Mouse (Mus musculus) macrophage (primary cell): Measurements from ENCODE around the gene Tmem30c. TPM values are rescaled to one million over a fixed set of nuclear protein-coding genes. Genes with fewer than 3 reads are reported as not detected.

Experiments used
- H3K27ac ChIP-seq: fragments of 350-480 bp; formaldehyde crosslinking; 2 replicates; pipeline ENCODE4 v1.9.0; 2021
- H3K36me3 ChIP-seq: fragments of 350-480 bp; formaldehyde crosslinking; 2 replicates; pipeline ENCODE4 v1.9.0; 2021; ENCODE audit errors: inconsistent target
- H3K4me3 ChIP-seq: fragments of 350-480 bp; formaldehyde crosslinking; 2 replicates; pipeline ENCODE4 v1.9.0; 2021; ENCODE audit errors: inconsistent target
- H3K79me2 ChIP-seq: fragments of 350-480 bp; formaldehyde crosslinking; 2 replicates; pipeline ENCODE4 v1.9.0; 2021; ENCODE audit errors: inconsistent target
- WGBS: methylation state at CpG from one replicate; pipeline ENCODE4 v1.1.7; 2026; ENCODE audit warnings: inconsistent platforms; ENCODE audit not compliant: missing documents; 5-methylcytosine and 5-hydroxymethylcytosine counted together
- polyA plus RNA-seq: library from polyadenylated mRNA; stranded (reverse); fragments of 250-400 nt; gene quantifications from 3 replicates; pipeline ENCODE4 v1.2.4, GENCODE M21; 2018; ENCODE audit warnings: inconsistent platforms
- total RNA-seq, 78 experiments: library from RNA; depleted of rRNA; stranded (reverse); fragments of 250-400 nt; gene quantifications; 1 replicate in 9 of 78; 2 replicates in 24 of 78; 3 replicates in 43 of 78; 4 replicates in 2 of 78; pipeline ENCODE4 v1.2.4; 2018; ENCODE audit warnings: inconsistent platforms in 56 of 78

The Tmem30c gene
- total RNA-seq (2018; cell fraction: chromatin; rRNA removed): under 1 TPM in 2 of 26 experiments, not detected in 24; 0.31 to 0.37 TPM
- not detected for total RNA-seq (2018; cell fraction: cytosol; rRNA removed)
- total RNA-seq (2018; cell fraction: nucleus; rRNA removed): under 1 TPM in 2 of 26 experiments, not detected in 24; 0.21 to 0.41 TPM
- polyA plus RNA-seq: not detected in 3 replicates

DNA sequence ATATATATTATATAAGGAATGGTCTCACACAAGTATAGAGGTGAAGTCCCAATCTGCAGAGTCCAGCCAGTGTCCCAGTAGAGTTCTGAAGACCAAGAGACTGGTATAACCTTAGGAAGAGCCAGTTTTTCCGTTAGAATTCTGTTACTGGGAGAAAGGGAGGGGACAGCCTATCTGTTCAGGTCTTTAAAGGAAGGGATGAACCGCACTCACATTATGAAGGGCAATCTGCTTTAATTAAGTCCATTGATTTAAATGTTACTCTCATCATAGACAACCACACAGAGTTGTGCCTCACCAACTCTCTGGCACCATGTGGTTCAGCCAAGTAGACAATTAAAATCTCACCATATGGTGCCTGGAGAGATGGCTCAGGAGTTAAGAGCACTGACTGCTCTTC, at the start of gene Tmem30c:
Tmem30c (minus strand) TSS at position 101 of the 400 bp plus-strand sequence.
- H3K79me2 ChIP-seq: no peaks in the 10 kb centered on the region
- WGBS: 91% methylated on average over 2 of the region's 2 CpGs

DNA sequence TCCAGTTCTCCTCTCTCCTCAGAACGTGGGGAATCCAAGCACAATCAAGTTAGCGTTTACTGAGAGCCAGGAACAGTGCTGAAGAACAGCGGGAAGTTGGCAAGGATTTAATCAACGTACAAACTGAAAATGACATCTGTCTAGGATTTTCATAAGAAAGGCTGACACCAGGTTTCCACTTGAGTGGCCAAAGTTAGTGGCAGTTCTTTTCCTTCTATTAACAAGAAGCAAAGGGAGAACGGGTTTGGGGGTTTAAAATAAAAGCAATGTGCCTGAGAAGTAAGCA, 47.9 kb upstream of the Tmem30c start:
- no peak overlapping the region for H3K27ac ChIP-seq
- H3K79me2 ChIP-seq: no peaks in the 10 kb centered on the region
- no peaks in the 10 kb centered on the region for H3K36me3 ChIP-seq
- H3K4me3 ChIP-seq: no peak overlapping the region
- 94% methylated on average over 5 of the region's 5 CpGs for WGBS

More for the DNA sequence above, at the start of gene Tmem30c:
- Histone ChIP-seq H3K27ac (no peak within 1 kb of the TSS), H3K36me3 (no peaks in the 10 kb centered on the region), H3K4me3 (no peak within 1 kb of the TSS)

DNA sequence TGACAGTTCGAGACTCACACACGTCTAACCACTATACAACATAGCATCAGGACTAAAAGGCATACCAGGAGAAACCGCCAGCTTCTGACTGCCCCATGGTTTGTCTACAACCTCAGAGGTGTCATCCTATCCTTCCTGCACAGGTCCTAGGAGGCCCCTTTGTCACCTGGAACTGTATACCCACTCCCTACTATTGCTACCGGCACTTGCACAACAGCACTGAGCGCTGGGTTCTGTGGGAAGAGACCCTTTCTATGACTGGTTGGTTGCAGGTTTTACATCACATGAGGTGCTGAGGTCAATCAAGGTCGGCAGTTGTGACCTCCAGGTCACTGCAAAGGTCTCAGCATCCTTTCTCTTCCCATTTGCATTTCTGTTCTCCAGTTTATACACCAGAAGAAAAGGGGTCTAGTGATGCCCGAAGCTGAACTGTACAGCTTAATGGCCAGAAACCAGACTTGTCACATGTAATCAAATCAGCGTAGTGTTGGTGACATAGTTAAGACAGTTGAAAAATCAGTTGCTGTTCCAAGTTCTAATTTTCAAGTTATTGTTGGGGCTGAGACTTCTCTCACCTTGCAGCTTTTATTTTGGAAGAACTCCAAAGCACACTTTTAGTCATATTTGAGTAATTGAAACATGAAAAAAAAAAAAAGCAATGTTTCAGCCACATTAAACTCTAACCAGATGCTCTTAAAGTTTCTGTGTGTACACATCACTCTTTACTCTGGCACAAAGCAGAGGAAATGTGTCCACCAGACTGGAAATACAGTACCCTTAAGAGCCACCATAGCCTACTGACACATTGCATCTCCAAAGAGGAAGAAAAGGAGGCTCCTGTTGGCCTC, 47.3 kb upstream of the Tmem30c start:
- WGBS: 95% methylated on average over 8 of the region's 8 CpGs
- Histone ChIP-seq H3K27ac (no peak overlapping the region), H3K36me3 (no peaks in the 10 kb centered on the region), H3K79me2 (no peaks in the 10 kb centered on the region), H3K4me3 (no peak overlapping the region)

DNA sequence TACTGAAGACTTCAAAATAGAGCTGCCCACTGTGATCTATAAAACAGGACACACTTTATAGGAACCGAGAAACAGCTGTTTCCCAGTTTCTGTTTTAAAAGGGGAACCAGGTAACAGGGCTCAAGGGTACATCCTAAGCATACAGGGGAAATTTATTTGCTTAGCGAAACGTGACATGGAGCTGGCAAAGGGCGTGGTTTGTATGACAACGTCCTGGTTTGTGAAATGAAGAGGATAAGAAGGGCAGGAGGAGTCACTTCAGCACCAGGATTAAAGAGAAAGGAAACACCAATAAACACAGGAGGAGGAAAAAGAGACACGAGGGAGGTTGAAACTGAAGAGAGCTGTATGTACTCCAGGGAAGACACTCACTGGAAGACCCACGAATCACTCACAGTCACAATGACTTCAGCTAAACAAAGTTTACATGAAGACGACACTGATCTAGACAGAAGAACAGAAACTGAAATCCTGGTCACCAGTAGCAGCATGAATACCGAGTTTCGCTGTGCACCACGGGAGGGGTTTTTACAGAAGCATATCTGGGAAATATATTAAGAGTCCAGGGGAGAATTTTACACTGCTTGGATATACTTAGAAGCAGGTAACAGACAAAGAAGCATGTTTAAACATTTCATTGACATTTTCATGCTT, 44.2 kb upstream of the Tmem30c start:
- Histone ChIP-seq H3K79me2 (no peaks in the 10 kb centered on the region), H3K4me3 (peak overlapping the region; percentile 32), H3K36me3 (no peaks in the 10 kb centered on the region), H3K27ac (peak overlapping the region; percentile 57)
- WGBS: 3% methylated on average over 11 of the region's 11 CpGs

DNA sequence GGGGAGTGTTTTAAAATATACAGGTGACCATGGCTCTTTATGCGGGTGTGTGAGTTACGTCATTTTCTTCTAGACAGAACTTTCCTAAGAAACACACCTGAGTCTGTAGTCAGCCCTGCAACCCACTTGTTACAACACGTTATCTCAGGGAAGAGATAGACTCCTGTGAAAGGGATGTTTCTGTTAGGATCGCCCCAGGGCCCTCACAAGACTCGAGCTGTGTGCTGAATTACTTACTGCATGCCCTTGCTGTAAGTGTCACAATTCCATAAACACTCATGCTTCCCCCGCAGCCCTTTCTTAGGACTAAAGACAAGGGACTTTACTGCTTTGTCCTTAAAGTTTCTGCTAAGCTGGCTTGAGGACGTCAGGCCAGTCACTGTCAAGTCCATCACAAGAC, 39.6 kb upstream of the Tmem30c start:
- 90% methylated on average over 7 of the region's 7 CpGs for WGBS
- H3K79me2 ChIP-seq: no peaks in the 10 kb centered on the region
- no peak overlapping the region for H3K4me3 ChIP-seq

DNA sequence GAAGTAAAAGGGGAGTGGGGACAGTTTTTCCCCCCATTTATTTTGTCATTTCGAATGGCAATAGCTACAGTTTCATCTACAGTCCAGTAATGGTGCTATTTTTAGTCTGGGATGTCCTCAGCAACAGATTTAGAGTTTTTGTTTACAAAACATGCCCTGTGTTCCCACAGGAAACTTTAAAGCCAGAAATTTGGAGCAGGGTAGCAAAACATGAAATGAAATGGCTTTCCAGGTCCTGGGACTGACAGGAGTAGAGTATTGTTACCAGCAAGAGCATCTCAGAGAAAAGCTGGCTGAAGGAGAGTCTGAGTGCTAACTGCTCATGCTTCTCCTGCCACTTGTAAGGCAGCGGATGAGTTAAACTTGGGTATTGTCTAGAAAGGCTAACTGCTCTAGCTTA, 37.4 kb upstream of the Tmem30c start:
- H3K4me3 ChIP-seq: no peak overlapping the region
- no peak overlapping the region for H3K27ac ChIP-seq
- 91% methylated on average over 2 of the region's 2 CpGs for WGBS

More for the DNA sequence above, 39.6 kb upstream of the Tmem30c start:
- Histone ChIP-seq H3K36me3 (no peaks in the 10 kb centered on the region), H3K27ac (no peak overlapping the region)

DNA sequence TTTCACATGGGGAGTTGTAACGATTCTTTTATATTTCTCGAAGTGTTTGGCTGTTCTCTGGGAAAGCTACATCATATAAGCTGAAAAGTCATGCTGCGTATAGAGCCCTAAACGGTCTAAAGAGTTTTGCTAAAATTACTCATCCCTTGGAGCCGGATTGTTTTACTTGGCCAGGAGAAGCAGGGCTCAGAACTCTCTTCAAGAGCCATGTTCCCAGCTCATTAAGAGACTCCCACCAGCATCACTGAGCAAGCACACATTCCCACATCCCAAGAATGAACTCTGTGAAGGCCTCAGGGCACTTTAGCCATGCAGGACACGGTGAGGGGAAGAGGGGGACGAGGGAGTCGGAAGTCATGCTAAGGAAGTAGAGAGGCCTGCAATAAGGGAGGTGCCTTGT, 36.4 kb upstream of the Tmem30c start:
- 44% methylated on average over 8 of the region's 8 CpGs for WGBS
- Histone ChIP-seq H3K27ac (no peak overlapping the region), H3K36me3 (no peaks in the 10 kb centered on the region), H3K4me3 (no peak overlapping the region), H3K79me2 (no peaks in the 10 kb centered on the region)

More for the DNA sequence above, 37.4 kb upstream of the Tmem30c start:
- Histone ChIP-seq H3K36me3 (no peaks in the 10 kb centered on the region), H3K79me2 (no peaks in the 10 kb centered on the region)

DNA sequence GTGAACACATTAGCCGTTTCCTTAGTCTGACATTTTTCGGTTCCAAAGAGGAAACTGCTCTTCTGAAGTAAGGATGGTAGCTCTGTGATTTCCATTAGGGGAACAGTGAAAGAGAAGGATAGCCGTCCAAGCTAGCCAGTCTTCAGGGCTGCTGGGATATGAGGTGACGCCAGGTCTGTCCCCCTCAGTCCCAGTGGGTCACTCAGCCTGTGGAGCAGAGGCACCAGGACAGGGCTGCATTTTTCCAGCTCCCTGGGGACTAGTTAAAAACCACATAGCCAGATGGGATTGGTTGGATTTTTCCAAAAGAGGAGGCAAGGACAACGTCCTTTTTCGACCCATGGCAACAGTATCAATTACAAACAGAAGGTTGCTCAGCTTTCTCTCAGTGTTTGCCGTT, 34.3 kb upstream of the Tmem30c start:
- Histone ChIP-seq H3K27ac (no peak overlapping the region), H3K36me3 (no peaks in the 10 kb centered on the region), H3K4me3 (no peak overlapping the region), H3K79me2 (no peaks in the 10 kb centered on the region)
- WGBS: 88% methylated on average over 7 of the region's 7 CpGs

DNA sequence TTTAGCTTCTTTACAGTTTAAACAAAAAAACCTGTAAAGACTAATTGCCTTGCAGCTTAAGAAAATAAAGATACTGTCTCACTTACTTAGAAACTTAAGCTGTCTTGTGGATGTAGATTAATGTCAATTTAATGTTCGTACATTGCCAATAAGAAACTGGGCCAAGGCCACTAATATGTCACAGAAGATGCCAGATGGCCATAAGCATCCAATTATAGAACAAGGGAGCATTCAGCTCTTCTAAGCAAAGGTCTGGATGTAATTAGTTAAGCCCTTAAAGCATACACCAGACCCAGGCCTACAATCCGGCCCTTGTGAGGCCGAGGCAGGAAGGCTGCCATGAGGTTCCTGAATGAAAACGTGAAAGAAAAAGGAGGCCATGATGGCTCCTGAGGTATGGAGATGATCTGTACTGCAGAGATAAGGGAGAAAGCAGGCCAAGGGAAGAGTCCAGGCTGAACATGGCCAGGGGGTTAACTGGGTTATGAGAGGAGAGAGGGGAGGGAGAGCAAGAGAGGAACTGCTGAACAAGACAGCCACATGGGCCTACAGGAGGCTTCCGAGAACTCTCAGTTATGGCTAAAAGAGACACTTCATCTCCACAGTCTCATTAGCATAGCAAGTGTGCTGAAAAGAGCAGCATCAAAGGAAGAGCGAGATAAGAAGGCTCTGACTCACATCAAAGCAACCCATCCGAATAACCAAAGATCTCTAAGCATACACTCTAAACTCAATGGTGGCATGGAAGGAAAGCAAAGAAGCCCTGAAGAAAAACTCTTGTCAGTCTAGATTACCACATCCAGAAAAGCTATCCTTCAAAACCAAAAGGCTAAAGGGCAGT, 26.8 kb upstream of the Tmem30c start:
- 93% methylated on average over 7 of the region's 7 CpGs for WGBS
- Histone ChIP-seq H3K36me3 (no peaks in the 10 kb centered on the region), H3K27ac (no peak overlapping the region), H3K79me2 (no peaks in the 10 kb centered on the region), H3K4me3 (no peak overlapping the region)

DNA sequence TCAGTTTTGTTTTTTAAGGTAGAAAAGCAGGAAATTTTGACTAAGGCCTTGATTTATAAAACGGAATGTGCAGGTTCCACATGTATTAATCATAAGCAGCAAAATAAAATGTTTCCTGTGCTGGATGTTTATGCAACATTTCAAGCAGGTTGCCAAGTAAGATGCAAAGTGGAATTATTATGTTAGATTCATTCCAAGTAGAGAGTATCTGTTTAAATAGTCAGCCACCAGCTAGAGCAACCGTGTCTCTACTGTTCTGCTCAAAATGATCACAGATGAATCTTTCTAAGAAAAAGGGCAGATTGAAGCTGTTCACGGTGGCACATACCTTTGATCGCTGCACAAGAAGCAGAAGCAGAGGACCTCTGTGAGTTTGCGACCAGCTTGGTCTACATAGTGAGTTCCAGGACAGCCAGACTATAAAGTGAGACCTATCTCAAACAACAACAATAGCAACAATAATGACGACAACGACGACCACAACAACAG, 26.0 kb upstream of the Tmem30c start:
- no peaks in the 10 kb centered on the region for H3K36me3 ChIP-seq
- H3K27ac ChIP-seq: no peak overlapping the region
- H3K4me3 ChIP-seq: no peak overlapping the region
- no peaks in the 10 kb centered on the region for H3K79me2 ChIP-seq
- 95% methylated on average over 8 of the region's 8 CpGs for WGBS

DNA sequence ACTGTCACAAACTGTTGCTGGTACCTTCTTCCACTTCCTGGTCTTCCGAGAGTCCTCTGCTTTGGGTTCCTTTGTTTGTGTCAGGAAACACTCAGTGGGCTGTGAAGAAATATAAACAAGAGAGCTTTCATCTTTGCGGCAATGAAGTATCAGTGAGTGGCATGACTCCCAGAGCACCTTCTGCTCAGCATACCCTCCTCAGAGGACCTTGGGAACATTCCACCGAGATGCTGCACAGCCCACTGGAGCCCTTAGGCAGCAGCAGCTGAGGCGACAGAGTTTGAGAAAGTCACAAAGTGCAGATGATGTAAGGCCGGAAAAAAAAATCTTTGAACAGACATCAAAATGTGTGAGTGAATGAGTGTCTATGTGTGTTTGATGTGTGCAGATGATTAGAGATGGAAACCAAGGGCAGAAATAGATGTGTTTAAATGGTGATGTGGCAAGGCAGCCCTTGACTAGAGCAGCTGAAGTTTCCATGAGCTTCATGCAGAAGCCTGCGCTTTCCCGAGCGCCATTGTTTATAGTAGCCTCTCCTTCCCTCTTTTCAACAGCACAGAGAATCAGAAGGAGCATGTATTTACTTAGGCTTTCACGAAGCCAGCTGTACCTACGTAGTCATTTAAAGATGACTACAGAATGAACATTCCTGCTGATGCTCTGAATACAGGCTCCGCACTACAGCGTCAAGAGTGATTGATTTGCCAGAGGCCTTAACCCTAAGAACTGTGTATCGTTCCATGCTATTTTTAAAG, 25.4 kb upstream of the Tmem30c start:
- WGBS: 94% methylated on average over 13 of the region's 13 CpGs
- no peak overlapping the region for H3K4me3 ChIP-seq
- H3K27ac ChIP-seq: no peak overlapping the region
- no peaks in the 10 kb centered on the region for H3K79me2 ChIP-seq
- H3K36me3 ChIP-seq: no peaks in the 10 kb centered on the region

DNA sequence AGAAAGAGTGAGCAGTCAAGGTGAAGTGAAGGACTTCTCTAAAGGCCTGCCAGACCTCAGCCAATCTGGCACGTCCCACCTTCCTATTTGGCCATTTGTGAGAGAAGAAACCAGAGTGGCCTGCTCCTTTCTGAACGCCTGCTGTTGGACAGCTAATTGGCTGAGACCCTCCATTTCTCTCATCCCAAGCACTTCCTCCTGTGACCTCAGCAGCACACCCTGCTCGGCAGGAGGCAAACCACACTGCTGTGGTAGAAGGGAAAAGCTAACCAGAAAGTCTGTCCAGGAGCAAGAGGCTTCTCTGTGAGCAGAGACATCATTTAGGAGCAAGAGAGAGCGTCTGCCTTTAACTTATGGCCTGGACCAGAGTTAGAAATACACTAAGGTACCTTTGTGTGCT, 24.5 kb upstream of the Tmem30c start:
- H3K36me3 ChIP-seq: no peaks in the 10 kb centered on the region
- no peaks in the 10 kb centered on the region for H3K79me2 ChIP-seq
- 35% methylated on average over 4 of the region's 4 CpGs for WGBS

DNA sequence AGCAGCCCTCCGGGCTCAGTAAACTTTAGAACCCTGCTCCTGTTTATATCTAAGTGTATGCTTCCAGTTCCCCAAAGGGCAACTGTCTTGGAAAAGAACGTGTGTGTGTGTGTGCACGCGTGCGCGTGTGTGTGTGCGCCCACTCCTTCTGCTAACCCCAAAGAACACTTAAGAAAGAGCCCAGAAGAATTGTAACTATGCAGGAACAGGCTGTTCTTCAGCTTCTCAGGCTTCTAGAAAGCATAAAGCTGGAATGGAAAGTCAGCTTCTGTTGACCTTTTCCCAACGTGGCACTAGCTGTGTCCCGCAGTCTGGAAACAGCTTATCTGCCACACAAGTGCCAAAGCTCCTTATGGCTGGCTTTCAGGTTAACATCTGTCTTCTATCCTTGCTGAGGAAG, 22.4 kb upstream of the Tmem30c start:
- WGBS: 95% methylated on average over 9 of the region's 9 CpGs
- Histone ChIP-seq H3K36me3 (no peaks in the 10 kb centered on the region), H3K4me3 (no peak overlapping the region), H3K79me2 (no peaks in the 10 kb centered on the region), H3K27ac (no peak overlapping the region)

More for the DNA sequence above, 24.5 kb upstream of the Tmem30c start:
- no peak overlapping the region for H3K27ac ChIP-seq
- H3K4me3 ChIP-seq: no peak overlapping the region

DNA sequence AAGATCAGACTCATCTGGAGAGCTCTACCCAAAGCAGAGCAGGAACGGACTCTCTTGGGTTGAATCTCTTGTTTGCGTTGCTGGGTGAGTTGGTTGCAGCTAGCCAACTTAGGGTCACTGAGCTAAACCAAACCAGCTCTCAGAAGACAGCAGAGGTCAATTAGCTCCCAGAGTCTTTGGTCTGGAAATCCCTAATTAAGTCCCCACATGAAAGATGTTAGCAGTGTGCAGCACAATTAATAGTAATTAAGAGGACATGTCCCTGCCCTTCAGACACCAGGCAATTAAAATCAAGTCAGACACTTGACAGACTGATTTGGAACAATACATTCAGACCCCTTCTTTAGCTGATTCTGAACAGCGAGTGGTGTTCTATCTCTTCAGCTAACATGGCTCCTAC, 21.6 kb upstream of the Tmem30c start:
- Histone ChIP-seq H3K79me2 (no peaks in the 10 kb centered on the region), H3K27ac (no peak overlapping the region), H3K36me3 (no peaks in the 10 kb centered on the region), H3K4me3 (no peak overlapping the region)
- WGBS: 95% methylated on average over 3 of the region's 3 CpGs
